In the genomic region with DNA sequence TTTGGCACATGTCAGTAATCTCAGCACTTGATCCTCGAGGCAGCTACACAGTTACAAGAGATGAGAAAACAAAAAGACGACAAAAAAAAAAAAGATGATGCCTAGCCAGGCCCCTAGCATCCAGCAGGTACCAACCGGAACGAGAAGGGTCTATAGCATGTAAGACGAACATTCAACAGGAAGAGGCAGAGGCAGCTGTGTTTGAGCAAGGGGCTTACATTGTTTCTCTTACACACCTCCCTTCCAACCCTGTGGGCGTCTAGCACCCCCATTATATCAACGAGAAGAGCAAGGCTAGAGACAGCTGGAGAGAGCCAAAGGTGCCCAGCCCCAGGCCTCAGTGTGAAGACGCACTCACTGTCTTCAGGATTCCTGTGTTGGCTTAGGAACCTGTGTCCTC, we compare ENCODE assay signal across 10 mouse cellular contexts. TPM values are rescaled to one million over a fixed set of nuclear protein-coding genes. Genes with fewer than 3 reads are reported as not detected.
A peak's percentile ranks its signal among the peaks of the same experiment; 100 is the strongest.
DNase-seq lines count a peak whose midpoint lies in the region; ATAC-seq and TF ChIP-seq lines count a peak whose summit lies in the region.
"Had no signal": no experiment of that assay in that cellular context is flagged by ENCODE, and none has a peak within 500 bp of the region (broad histone marks: within the 10 kb centered on the region; RNA-seq: fewer than 3 reads in every experiment).

No protein-coding gene starts in this region.

- no peak for ATAC-seq in heart, embryonic 14.5 days (ENCODE audit: insufficient number of reproducible peaks, insufficient read depth, low FRiP score, low read depth)
- no peak for ATAC-seq in neural tube, embryonic 12.5 days (ENCODE audit: low FRiP score, low read depth)
- no peak for ATAC-seq in intestine, embryonic 14.5 days (replicated peaks; ENCODE audit: low FRiP score, low TSS enrichment, low read depth)

- H3K9me3 ChIP-seq in heart, embryonic 14.5 days (ENCODE audit: control insufficient read depth, low read length), result no peaks in the 10 kb centered on the region
- no peaks in the 10 kb centered on the region for H3K9me3 ChIP-seq in neural tube, embryonic 12.5 days
- H3K9me3 ChIP-seq in intestine, embryonic 14.5 days (ENCODE audit: control insufficient read depth, low read length), result no peaks in the 10 kb centered on the region

- peak overlapping the region; percentile 92 for H3K4me2 ChIP-seq in heart, embryonic 14.5 days (ENCODE audit: low read length)
- H3K4me2 ChIP-seq in neural tube, embryonic 12.5 days (replicated peaks), result peak overlapping the region; percentile 78; the same call in 1 of the 2 replicates
- peak overlapping the region; percentile 58; the same call in 1 of the 2 replicates for H3K4me2 ChIP-seq in intestine, embryonic 14.5 days (ENCODE audit: low read length)

- WGBS in heart, embryonic 14.5 days, result 55% methylated on average over 8 of the region's 8 CpGs
- 67% methylated on average over 8 of the region's 8 CpGs for WGBS in neural tube, embryonic 12.5 days
- 50% methylated on average over 8 of the region's 8 CpGs for WGBS in intestine, embryonic 14.5 days
- WGBS in small intestine, adult 2 months, result 37% methylated on average over 8 of the region's 8 CpGs
- 84% methylated on average over 8 of the region's 8 CpGs for WGBS in cerebellum, adult 2 months

- peak overlapping the region; percentile 86 for H3K9ac ChIP-seq in heart, embryonic 14.5 days (ENCODE audit: low read length)
- no peak overlapping the region for H3K9ac ChIP-seq in neural tube, embryonic 12.5 days
- H3K9ac ChIP-seq in intestine, embryonic 14.5 days (ENCODE audit: low read length), result no peak overlapping the region

- TF ChIP-seq POLR2A in small intestine, adult 2 months (IDR thresholded peaks at IDR 0.05; ENCODE audit: low read depth, low read length), result no peak
- no peak for TF ChIP-seq POLR2A in cerebellum, adult 2 months (IDR thresholded peaks at IDR 0.05; ENCODE audit: borderline replicate concordance, insufficient read depth, low read length)

- H3K4me1 ChIP-seq in heart, embryonic 14.5 days (ENCODE audit: control insufficient read depth in 2 of 2, insufficient read depth in 2 of 2, low read length in 2 of 2), result peaks cover 63 to 88% of the 10 kb centered on the region in 2 experiments
- H3K4me1 ChIP-seq in neural tube, embryonic 12.5 days, result peaks cover 37% of the 10 kb centered on the region
- H3K4me1 ChIP-seq in intestine, embryonic 14.5 days (replicated peaks; ENCODE audit: control insufficient read depth, insufficient read depth, low read length), result peaks cover 62% of the 10 kb centered on the region
- peaks cover 54% of the 10 kb centered on the region for H3K4me1 ChIP-seq in small intestine, adult 2 months (ENCODE audit: control insufficient read depth, insufficient read depth, insufficient read length, low read length)
- peaks cover 10% of the 10 kb centered on the region; the same call in 1 of the 2 replicates for H3K4me1 ChIP-seq in cerebellum, adult 2 months (ENCODE audit: control insufficient read depth, insufficient read depth, low read length)

- DNase-seq in heart, postnatal 4 days, result no peak
- DNase-seq in neural tube, embryonic 10.5 days (ENCODE audit: extremely low spot score, low spot score), result no peak
- DNase-seq in intestine, embryonic 14.5 days (ENCODE audit: low spot score), result no peak
- DNase-seq in cerebellum, adult 2 months, result no peak
- DNase-seq in gastrocnemius, postnatal 25 days, result no peak
- DNase-seq: adrenal gland, postnatal 10 days; right cerebral cortex, postnatal 4 days had no signal

- H3K36me3 ChIP-seq in heart, embryonic 14.5 days (ENCODE audit: control insufficient read depth, insufficient read depth, low read length), result peaks cover 21% of the 10 kb centered on the region
- H3K36me3 ChIP-seq in neural tube, embryonic 12.5 days, result peaks cover 6% of the 10 kb centered on the region; the same call in 1 of the 2 replicates
- H3K36me3 ChIP-seq in intestine, embryonic 14.5 days (ENCODE audit: control insufficient read depth, insufficient read depth, low read length), result peaks cover 16% of the 10 kb centered on the region
- H3K36me3 ChIP-seq in small intestine, adult 2 months (ENCODE audit: control insufficient read depth, insufficient read depth, low read length), result 0 out of 2 replicates have a peak, but pooled peaks cover 2% of the 10 kb centered on the region

- no peak for TF ChIP-seq CTCF in small intestine, adult 2 months (IDR thresholded peaks at IDR 0.05; ENCODE audit: extremely low read depth, insufficient read length, insufficient replicate concordance, low read depth, low read length)
- no peak for TF ChIP-seq CTCF in cerebellum, adult 2 months (IDR thresholded peaks at IDR 0.05; ENCODE audit: borderline replicate concordance, insufficient read depth, low read depth, low read length)

- no peak overlapping the region for H3K4me3 ChIP-seq in heart, embryonic 14.5 days (ENCODE audit: control insufficient read depth in 1 of 2, insufficient read depth in 1 of 2, low read depth in 1 of 2, low read length in 2 of 2)
- no peak overlapping the region for H3K4me3 ChIP-seq in neural tube, embryonic 12.5 days
- no peak overlapping the region for H3K4me3 ChIP-seq in intestine, embryonic 14.5 days (ENCODE audit: low read depth, low read length)
- H3K4me3 ChIP-seq in small intestine, adult 2 months (ENCODE audit: low read depth, low read length), result 0 out of 2 replicates have a peak overlapping the region, but pooled peaks have one; percentile 0
- H3K4me3 ChIP-seq in cerebellum, adult 2 months (replicated peaks; ENCODE audit: insufficient read depth, low read depth, low read length), result no peak overlapping the region

- H3K27ac ChIP-seq in heart, embryonic 14.5 days (replicated peaks in 1 of 2; ENCODE audit: control insufficient read depth in 1 of 2, insufficient read depth in 1 of 2, low read depth in 2 of 2, low read length in 2 of 2), result peak overlapping the region in 1 of 2 experiments; percentile 97; a peak in 2 of 4 replicates
- H3K27ac ChIP-seq in neural tube, embryonic 12.5 days, result no peak overlapping the region
- H3K27ac ChIP-seq in intestine, embryonic 14.5 days (ENCODE audit: low read depth), result no peak overlapping the region; the same call in 1 of the 2 replicates
- H3K27ac ChIP-seq in small intestine, adult 2 months (ENCODE audit: insufficient read depth, low read depth, low read length), result peak overlapping the region; percentile 97
- no peak overlapping the region for H3K27ac ChIP-seq in cerebellum, adult 2 months (ENCODE audit: insufficient read depth, low read length)

- H3K27me3 ChIP-seq in heart, embryonic 14.5 days (ENCODE audit: control insufficient read depth, insufficient read depth, low read length), result no peaks in the 10 kb centered on the region
- no peaks in the 10 kb centered on the region for H3K27me3 ChIP-seq in neural tube, embryonic 12.5 days (replicated peaks)
- no peaks in the 10 kb centered on the region for H3K27me3 ChIP-seq in intestine, embryonic 14.5 days (replicated peaks; ENCODE audit: control insufficient read depth, insufficient read depth, low read length)
- no peaks in the 10 kb centered on the region for H3K27me3 ChIP-seq in small intestine, adult 2 months (ENCODE audit: control insufficient read depth, insufficient read depth, low read length)
- no peaks in the 10 kb centered on the region; the same call in 1 of the 2 replicates for H3K27me3 ChIP-seq in cerebellum, adult 2 months (ENCODE audit: control insufficient read depth, insufficient read depth, low read length)

RNA-seq across cellular contexts. Expression of a gene that starts 1.0 kb away (rescaled TPM):
- polyA plus RNA-seq in heart, embryonic 14.5 days (2014; fragmentation: Nextera tagmentation; extraction: Ambion mirVana), result 98.0 and 100 TPM in 2 replicates
- 10 to 100 TPM; 93.1 to 99.2 TPM for total RNA-seq in heart, postnatal 4 days (2021)
- 53.8 and 54.4 TPM in 2 replicates for polyA plus RNA-seq in neural tube, embryonic 12.5 days (2016; fragmentation: Nextera tagmentation; extraction: Ambion mirVana)
- 159 and 163 TPM in 2 replicates for polyA plus RNA-seq in intestine, embryonic 14.5 days (2014; fragmentation: Nextera tagmentation; extraction: Ambion mirVana)
- 22.8 and 52.2 TPM in 2 replicates for polyA plus RNA-seq in small intestine, adult 2 months (2012; rRNA removed)
- 0.78 and 1.2 TPM in 2 replicates for polyA plus RNA-seq in cerebellum, adult 2 months (2012; rRNA removed)
- total RNA-seq in gastrocnemius, postnatal 25 days (2021), result 1 to 10 TPM; 2.8 to 4.3 TPM

RNA-seq across cellular contexts. Expression of a gene that starts 1.2 kb away (rescaled TPM):
- 18.7 and 20.8 TPM in 2 replicates for polyA plus RNA-seq in heart, embryonic 14.5 days (2014; fragmentation: Nextera tagmentation; extraction: Ambion mirVana)
- 10 to 100 TPM; 15.3 to 15.5 TPM for total RNA-seq in heart, postnatal 4 days (2021)
- 3.4 and 4.0 TPM in 2 replicates for polyA plus RNA-seq in neural tube, embryonic 12.5 days (2016; fragmentation: Nextera tagmentation; extraction: Ambion mirVana)
- 6.6 and 7.0 TPM in 2 replicates for polyA plus RNA-seq in intestine, embryonic 14.5 days (2014; fragmentation: Nextera tagmentation; extraction: Ambion mirVana)
- 4.3 and 11.1 TPM in 2 replicates for polyA plus RNA-seq in small intestine, adult 2 months (2012; rRNA removed)
- polyA plus RNA-seq in cerebellum, adult 2 months (2012; rRNA removed), result 3.4 and 3.8 TPM in 2 replicates
- 1 to 10 TPM; 1.9 to 3.1 TPM for total RNA-seq in gastrocnemius, postnatal 25 days (2021)

RNA-seq across cellular contexts. Expression of a gene that starts 17.4 kb away (rescaled TPM):
- 0.71 and 1.0 TPM in 2 replicates for polyA plus RNA-seq in heart, embryonic 14.5 days (2014; fragmentation: Nextera tagmentation; extraction: Ambion mirVana)
- 1 to 10 TPM; 2.7 to 3.5 TPM for total RNA-seq in heart, postnatal 4 days (2021)
- polyA plus RNA-seq in neural tube, embryonic 12.5 days (2016; fragmentation: Nextera tagmentation; extraction: Ambion mirVana), result 0.70 TPM in 1 of 2 replicates, not detected in the other
- polyA plus RNA-seq in intestine, embryonic 14.5 days (2014; fragmentation: Nextera tagmentation; extraction: Ambion mirVana), result 0.83 TPM in 1 of 2 replicates, not detected in the other
- polyA plus RNA-seq in small intestine, adult 2 months (2012; rRNA removed), result 0.06 TPM in 1 of 2 replicates, not detected in the other
- polyA plus RNA-seq in cerebellum, adult 2 months (2012; rRNA removed), result 0.78 and 0.93 TPM in 2 replicates
- 1 to 10 TPM; 1.0 to 1.1 TPM for total RNA-seq in gastrocnemius, postnatal 25 days (2021)

RNA-seq across cellular contexts. Expression of a gene that starts 17.4 kb away (rescaled TPM):
- 99.4 and 102 TPM in 2 replicates for polyA plus RNA-seq in heart, embryonic 14.5 days (2014; fragmentation: Nextera tagmentation; extraction: Ambion mirVana)
- 10 to 100 TPM; 81.2 to 85.1 TPM for total RNA-seq in heart, postnatal 4 days (2021)
- 19.0 and 19.4 TPM in 2 replicates for polyA plus RNA-seq in neural tube, embryonic 12.5 days (2016; fragmentation: Nextera tagmentation; extraction: Ambion mirVana)
- 145 TPM in 2 replicates for polyA plus RNA-seq in intestine, embryonic 14.5 days (2014; fragmentation: Nextera tagmentation; extraction: Ambion mirVana)
- 183 and 229 TPM in 2 replicates for polyA plus RNA-seq in small intestine, adult 2 months (2012; rRNA removed)
- polyA plus RNA-seq in cerebellum, adult 2 months (2012; rRNA removed), result 14.0 and 14.7 TPM in 2 replicates
- total RNA-seq in gastrocnemius, postnatal 25 days (2021), result 100 to 1,000 TPM; 143 to 146 TPM

RNA-seq across cellular contexts. Expression of a gene that starts 22.1 kb away (rescaled TPM):
- 227 and 240 TPM in 2 replicates for polyA plus RNA-seq in heart, embryonic 14.5 days (2014; fragmentation: Nextera tagmentation; extraction: Ambion mirVana)
- total RNA-seq in heart, postnatal 4 days (2021), result 10 to 100 TPM; 63.1 to 69.1 TPM
- polyA plus RNA-seq in neural tube, embryonic 12.5 days (2016; fragmentation: Nextera tagmentation; extraction: Ambion mirVana), result 168 and 183 TPM in 2 replicates
- polyA plus RNA-seq in intestine, embryonic 14.5 days (2014; fragmentation: Nextera tagmentation; extraction: Ambion mirVana), result 337 and 340 TPM in 2 replicates
- polyA plus RNA-seq in small intestine, adult 2 months (2012; rRNA removed), result 4.3 and 9.5 TPM in 2 replicates
- 0.86 and 1.2 TPM in 2 replicates for polyA plus RNA-seq in cerebellum, adult 2 months (2012; rRNA removed)
- total RNA-seq in gastrocnemius, postnatal 25 days (2021), result under 1 TPM in 1 of 2 experiments, not detected in 1; 0.86 TPM

Comparison
In these comparisons a context has a peak if more than half of its experiments do, and no peak if none do; other contexts are left out.
1. RNA of a gene that starts 1.0 kb away (polyA plus RNA-seq): 159 to 163 TPM in intestine, embryonic 14.5 days, 98.0 to 100 TPM in heart, embryonic 14.5 days, 53.8 to 54.4 TPM in neural tube, embryonic 12.5 days and 22.8 to 52.2 TPM in small intestine, adult 2 months; 0.78 to 1.2 TPM in cerebellum, adult 2 months; every median in the first group is over 10 times any median in the second.
2. Peak in every context shown above with its lines, with median percentiles within 50 percentile points of each other: H3K4me2 ChIP-seq.